Mouse (Mus musculus): ENCODE measurements around the gene Auts2.

- TF ChIP-seq CTCF (IDR thresholded peaks at IDR 0.05; ENCODE audit: low read depth, low read length) (no peak), POLR2A (IDR thresholded peaks at IDR 0.05; ENCODE audit: borderline replicate concordance, low read depth, low read length) (no peak)
Observed at GRCm38 (mm10) chr5:132378977-132379376, 164.2 kb downstream of the Auts2 start.

Measured in bone marrow macrophage, adult 2 months (primary cell).